Comparison of ENCODE assay signal across 24 mouse cellular contexts in genomic region chr10:4683106-4683505, GRCm38 (mm10).
DNase-seq lines count a peak whose midpoint lies in the region; ATAC-seq and TF ChIP-seq lines count a peak whose summit lies in the region.
"Had no signal": no experiment of that assay in that cellular context is flagged by ENCODE, and none has a peak within 500 bp of the region (broad histone marks: within the 10 kb centered on the region; RNA-seq: fewer than 3 reads in every experiment).

No protein-coding gene starts in this region.

- no peaks in the 10 kb centered on the region for H3K9me3 ChIP-seq in hindbrain, embryonic 11.5 days (ENCODE audit: control insufficient read depth, low read length)
- H3K9me3 ChIP-seq in forebrain, embryonic 14.5 days (replicated peaks; ENCODE audit: control insufficient read depth, low read length): no peaks in the 10 kb centered on the region
- H3K9me3 ChIP-seq: embryonic facial prominence, embryonic 15.5 days; heart, embryonic 15.5 days; neural tube, embryonic 13.5 days had no signal

- H3K4me2 ChIP-seq in hindbrain, embryonic 11.5 days (replicated peaks; ENCODE audit: low read depth, low read length): no peak overlapping the region
- no peak overlapping the region for H3K4me2 ChIP-seq in forebrain, embryonic 14.5 days (ENCODE audit: low read length)
- H3K4me2 ChIP-seq: embryonic facial prominence, embryonic 15.5 days; heart, embryonic 15.5 days; neural tube, embryonic 13.5 days had no signal

- H3K27ac ChIP-seq in gastrocnemius, adult 2 months: 0 out of 2 replicates have a peak overlapping the region, but pooled peaks have one; percentile 2
- no peak overlapping the region for H3K27ac ChIP-seq in hindbrain, embryonic 11.5 days (ENCODE audit: low read depth, low read length)
- H3K27ac ChIP-seq in forebrain, embryonic 14.5 days (ENCODE audit: low read depth, low read length): no peak overlapping the region
- H3K27ac ChIP-seq: embryonic facial prominence, embryonic 15.5 days; heart, embryonic 15.5 days; macrophage; neural tube, embryonic 13.5 days had no signal

- no peaks in the 10 kb centered on the region for H3K36me3 ChIP-seq in hindbrain, embryonic 11.5 days (ENCODE audit: control insufficient read depth, insufficient read depth, low read length)
- no peaks in the 10 kb centered on the region for H3K36me3 ChIP-seq in forebrain, embryonic 14.5 days (ENCODE audit: control insufficient read depth, insufficient read depth, low read length)
- H3K36me3 ChIP-seq: embryonic facial prominence, embryonic 15.5 days; heart, embryonic 15.5 days; neural tube, embryonic 13.5 days had no signal

- no peaks in the 10 kb centered on the region for H3K4me1 ChIP-seq in hindbrain, embryonic 11.5 days (replicated peaks; ENCODE audit: control insufficient read depth, insufficient read depth, low read length)
- H3K4me1 ChIP-seq in forebrain, embryonic 14.5 days (ENCODE audit: control insufficient read depth, insufficient read depth, low read length): peaks cover 2% of the 10 kb centered on the region; the same call in 1 of the 2 replicates
- H3K4me1 ChIP-seq: embryonic facial prominence, embryonic 15.5 days; heart, embryonic 15.5 days; neural tube, embryonic 13.5 days had no signal

- H3K9ac ChIP-seq in hindbrain, embryonic 11.5 days (ENCODE audit: low read depth, low read length): no peak overlapping the region
- no peak overlapping the region for H3K9ac ChIP-seq in forebrain, embryonic 14.5 days (ENCODE audit: low read length)
- H3K9ac ChIP-seq: embryonic facial prominence, embryonic 15.5 days; forebrain, postnatal 0 days; heart, embryonic 15.5 days; liver, postnatal 0 days; neural tube, embryonic 13.5 days had no signal

- no peak for TF ChIP-seq CTCF in gastrocnemius, adult 2 months (IDR thresholded peaks at IDR 0.05)

- ATAC-seq in hindbrain, embryonic 11.5 days (ENCODE audit: low FRiP score): no peak
- ATAC-seq in activated CD4-positive, CD25-positive, alpha-beta regulatory T cell, adult 4 months: no peak
- no peak for ATAC-seq in forebrain, embryonic 14.5 days
- ATAC-seq: forebrain, postnatal 0 days; hindbrain, embryonic 16.5 days; intestine, embryonic 16.5 days; liver, postnatal 0 days; lung, postnatal 0 days; midbrain, embryonic 16.5 days; Patski had no signal

- no peaks in the 10 kb centered on the region for H3K27me3 ChIP-seq in hindbrain, embryonic 11.5 days (ENCODE audit: control insufficient read depth, insufficient read depth, low read length)
- no peaks in the 10 kb centered on the region for H3K27me3 ChIP-seq in forebrain, embryonic 14.5 days (replicated peaks; ENCODE audit: control insufficient read depth, insufficient read depth, low read length)
- H3K27me3 ChIP-seq: embryonic facial prominence, embryonic 15.5 days; heart, embryonic 15.5 days; neural tube, embryonic 13.5 days had no signal

- H3K4me3 ChIP-seq in gastrocnemius, adult 2 months: no peak overlapping the region
- no peak overlapping the region for H3K4me3 ChIP-seq in hindbrain, embryonic 11.5 days (ENCODE audit: low read depth, low read length)
- H3K4me3 ChIP-seq in forebrain, embryonic 14.5 days (ENCODE audit: low read depth, low read length): no peak overlapping the region
- H3K4me3 ChIP-seq: embryonic facial prominence, embryonic 15.5 days; heart, embryonic 15.5 days; myocyte; neural tube, embryonic 13.5 days had no signal

- WGBS in hindbrain, embryonic 11.5 days: 81% methylated on average over 5 of the region's 5 CpGs
- 83% methylated on average over 5 of the region's 5 CpGs for WGBS in forebrain, embryonic 14.5 days

- DNase-seq in gastrocnemius, adult 2 months: peak; percentile 57
- DNase-seq in gastrocnemius, postnatal 4 days (ENCODE audit: low spot score in 2 of 2): no peak
- DNase-seq in NIH3T3 (ENCODE audit: low read depth): peak; percentile 29
- peak; percentile 84 for DNase-seq in adrenal gland, adult 2 months
- peak; percentile 67 for DNase-seq in fat pad, adult 2 months (ENCODE audit: extremely low read depth, low read depth, low spot score)
- no peak for DNase-seq in hindbrain, embryonic 11.5 days (ENCODE audit: low spot score)
- no peak for DNase-seq in forebrain, embryonic 14.5 days (ENCODE audit: low spot score)
- DNase-seq: forebrain, postnatal 0 days; heart, postnatal 36 days; layer of hippocampus, postnatal 36 days; liver, postnatal 0 days; right cerebral cortex, postnatal 14 days; thymus, postnatal 25 days had no signal

- intact Hi-C loops in gastrocnemius, adult 2 months (cut with DNase I): no loop called here

Comparison
In these comparisons a context has a peak if more than half of its experiments do, and no peak if none do; other contexts are left out.
1. DNase-seq: peak in gastrocnemius, adult 2 months (single experiment), NIH3T3 (single experiment), adrenal gland, adult 2 months (single experiment) and fat pad, adult 2 months (single experiment); none in gastrocnemius, postnatal 4 days (0 of 2), hindbrain, embryonic 11.5 days (single experiment) and forebrain, embryonic 14.5 days (single experiment).